In the genomic region with DNA sequence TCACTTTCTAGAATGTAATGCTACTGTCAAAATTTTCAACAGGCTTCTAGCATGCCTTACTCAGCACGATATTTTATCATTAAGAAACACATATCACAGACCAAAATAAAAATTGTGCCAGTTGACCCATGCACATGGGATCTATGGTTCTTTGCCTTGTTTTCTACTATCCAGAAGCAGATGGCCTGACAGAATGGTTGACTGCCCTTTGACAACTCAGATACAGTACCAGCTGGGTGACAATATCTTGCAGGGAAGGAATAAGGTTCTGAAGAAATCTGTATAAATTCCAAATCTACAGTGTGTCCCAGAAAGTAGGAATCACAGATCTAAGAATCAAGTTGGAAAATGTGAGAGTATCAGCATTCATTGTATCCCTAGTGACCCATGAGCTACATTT, we compare ENCODE assay signal across 13 mouse cellular contexts.
"Had no signal": no experiment of that assay in that cellular context is flagged by ENCODE, and none has a peak within 500 bp of the region (broad histone marks: within the 10 kb centered on the region; RNA-seq: fewer than 3 reads in every experiment).

No protein-coding gene starts in this region.

- DNase-seq: gastrocnemius, postnatal 14 days; gastrocnemius, postnatal 36 days; heart, adult 2 months; heart, postnatal 14 days; heart, postnatal 36 days; kidney, adult 11 months; kidney, adult 2 months; kidney, adult 9 months; kidney, postnatal 14 days; kidney, postnatal 36 days; layer of hippocampus, adult 9-11 months; layer of hippocampus, postnatal 36 days; left cerebral cortex, postnatal 4 days had no signal
